Mouse (Mus musculus): ENCODE measurements around the gene Stat3.
A peak's percentile ranks its signal among the peaks of the same experiment; 100 is the strongest.

DNA sequence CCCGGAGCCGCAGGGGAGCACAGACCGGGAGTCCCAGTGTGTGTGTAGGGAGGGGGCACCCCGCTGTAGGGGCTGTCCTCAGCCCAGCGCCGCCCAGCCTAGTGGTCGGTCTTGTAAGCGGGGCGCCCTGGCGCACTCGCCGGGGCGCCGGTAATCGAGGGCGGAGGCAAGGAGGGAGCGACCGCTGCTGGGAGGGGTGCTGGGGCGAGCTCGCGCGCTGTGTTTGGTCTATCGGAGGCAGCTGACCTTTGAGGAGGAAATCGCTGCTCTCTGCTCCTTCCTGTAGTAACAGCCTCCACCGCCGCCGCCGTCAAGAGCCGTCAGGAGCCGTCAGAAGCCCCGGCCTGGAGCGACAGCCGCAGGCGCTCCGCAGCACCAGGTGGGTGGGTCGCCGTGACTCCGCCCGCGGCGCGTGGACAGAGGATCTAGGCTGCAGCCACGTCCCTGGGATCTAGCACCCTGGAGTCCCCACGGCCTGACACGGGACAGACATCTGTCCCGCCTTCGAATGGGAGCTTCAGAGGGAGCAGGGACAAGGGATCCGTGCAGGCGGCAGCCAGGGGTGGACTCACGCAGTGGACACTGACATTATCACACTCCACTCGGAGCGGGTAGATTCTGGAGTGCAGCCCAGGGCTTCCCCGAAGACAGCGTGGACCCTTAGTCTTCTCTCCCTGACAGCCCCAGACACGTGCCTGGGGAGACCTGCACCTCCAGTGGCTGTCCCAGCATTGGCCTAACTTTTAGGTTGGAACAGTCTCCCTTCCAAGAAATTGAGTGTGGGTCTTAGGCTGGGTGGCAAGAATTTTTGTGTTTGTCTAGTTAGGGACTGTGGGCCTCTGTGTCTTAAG is 78.9 kb downstream of the Stat3 start:
- peak; percentile 35 for TF ChIP-seq POLR2A (IDR thresholded peaks at IDR 0.05; ENCODE audit: low read depth, low read length)
- no peak for TF ChIP-seq CTCF (conservative IDR thresholded peaks at IDR 0.05; ENCODE audit: insufficient read depth, insufficient read length, low read depth, low read length)

All from kidney, adult 2 months (tissue).